Mouse (Mus musculus) kidney, adult 2 months (tissue): Measurements from ENCODE around the gene Ddn.

Source experiments
- CTCF ChIP-seq: fragments of 200-500 bp; conservative IDR thresholded peaks from 2 replicates; pipeline ENCODE4 v1.5.1; 2011; ENCODE audit warnings: low read depth, mild to moderate bottlenecking, control low read depth, low read length, moderate library complexity, mixed read lengths; ENCODE audit not compliant: insufficient read depth, insufficient read length
- POLR2A ChIP-seq: fragments of 200-500 bp; IDR thresholded peaks from one replicate; pipeline ENCODE4 v1.6.1; 2011; ENCODE audit warnings: low read depth, low read length, control low read depth

DNA sequence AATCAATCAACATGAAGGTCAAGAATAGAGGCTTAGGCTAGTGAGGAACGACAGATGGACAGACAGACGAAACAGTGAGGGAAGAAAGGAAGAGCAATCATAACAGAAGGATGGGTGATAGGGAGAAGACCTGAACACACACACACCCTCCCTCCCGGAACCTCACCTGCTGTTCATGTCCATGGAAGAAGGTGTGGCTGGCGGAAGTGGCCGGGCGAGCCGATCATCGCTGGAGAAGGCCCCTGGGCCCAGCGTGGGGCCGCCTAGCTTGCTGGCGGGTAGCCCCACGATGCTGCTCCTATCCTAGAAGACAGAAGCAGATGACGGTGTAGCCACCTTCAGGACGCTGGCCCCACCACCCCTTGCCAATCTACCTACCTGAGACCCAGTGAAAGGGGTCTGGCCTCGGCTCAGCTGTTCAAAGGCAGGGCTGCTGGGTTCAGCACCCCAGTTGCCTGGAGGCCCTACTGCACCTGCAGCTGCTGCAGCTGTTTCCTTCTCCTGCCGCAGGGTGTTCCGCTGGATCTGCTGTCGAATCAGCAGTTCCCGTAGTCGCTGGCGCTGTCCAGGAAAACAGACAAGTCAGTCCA is 42.0 kb upstream of the Ddn start:
- TF ChIP-seq CTCF (no peak), POLR2A (no peak)
